Mouse (Mus musculus) forebrain, embryonic 10.5 days (tissue): ENCODE measurements around the gene Slc29a3. TPM values are rescaled to one million over a fixed set of nuclear protein-coding genes. Genes with fewer than 3 reads are reported as not detected.

Experiments used
- DNase-seq: peaks from one replicate; pipeline ENCODE4 v3.0.0-alpha.2; 2017; ENCODE audit warnings: low spot score; ENCODE audit errors: extremely low spot score
- H3K27ac ChIP-seq: fragments of 300-500 bp; sonication (generic); 2 replicates; pipeline ENCODE4 v1.5.1; 2016; ENCODE audit warnings: mild to moderate bottlenecking
- H3K27me3 ChIP-seq: fragments of 300-500 bp; sonication (generic); 2 replicates; pipeline ENCODE4 v1.6.1; 2016; ENCODE audit warnings: mild to moderate bottlenecking; ENCODE audit not compliant: poor library complexity, severe bottlenecking
- H3K36me3 ChIP-seq: fragments of 300-500 bp; sonication (generic); replicated peaks from 2 replicates; pipeline ENCODE4 v1.6.1; 2016; ENCODE audit warnings: mild to moderate bottlenecking, moderate library complexity
- H3K4me1 ChIP-seq: fragments of 300-500 bp; sonication (generic); 2 replicates; pipeline ENCODE4 v1.6.1; 2016
- H3K4me3 ChIP-seq: fragments of 300-500 bp; sonication (generic); 2 replicates; pipeline ENCODE4 v1.5.1; 2016; ENCODE audit warnings: mild to moderate bottlenecking, moderate library complexity
- H3K9me3 ChIP-seq: fragments of 300-500 bp; sonication (generic); 2 replicates; pipeline ENCODE4 v1.6.1; 2016; ENCODE audit warnings: mild to moderate bottlenecking, moderate library complexity
- WGBS: fragments of 180-500 bp; shearing (Covaris S2); methylation state at CpG from one replicate; pipeline ENCODE4 v1.1.7; 2016; 5-methylcytosine and 5-hydroxymethylcytosine counted together
- polyA plus RNA-seq: library from polyadenylated mRNA; unstranded; fragments of >200 nt; fragmentation: Nextera tagmentation; extraction: Ambion mirVana; gene quantifications from 2 replicates; pipeline ENCODE4 v1.2.1, GENCODE M21; 2016

The Slc29a3 gene
- polyA plus RNA-seq, 1 experiment from 2014 or later, result 6.3 TPM

DNA sequence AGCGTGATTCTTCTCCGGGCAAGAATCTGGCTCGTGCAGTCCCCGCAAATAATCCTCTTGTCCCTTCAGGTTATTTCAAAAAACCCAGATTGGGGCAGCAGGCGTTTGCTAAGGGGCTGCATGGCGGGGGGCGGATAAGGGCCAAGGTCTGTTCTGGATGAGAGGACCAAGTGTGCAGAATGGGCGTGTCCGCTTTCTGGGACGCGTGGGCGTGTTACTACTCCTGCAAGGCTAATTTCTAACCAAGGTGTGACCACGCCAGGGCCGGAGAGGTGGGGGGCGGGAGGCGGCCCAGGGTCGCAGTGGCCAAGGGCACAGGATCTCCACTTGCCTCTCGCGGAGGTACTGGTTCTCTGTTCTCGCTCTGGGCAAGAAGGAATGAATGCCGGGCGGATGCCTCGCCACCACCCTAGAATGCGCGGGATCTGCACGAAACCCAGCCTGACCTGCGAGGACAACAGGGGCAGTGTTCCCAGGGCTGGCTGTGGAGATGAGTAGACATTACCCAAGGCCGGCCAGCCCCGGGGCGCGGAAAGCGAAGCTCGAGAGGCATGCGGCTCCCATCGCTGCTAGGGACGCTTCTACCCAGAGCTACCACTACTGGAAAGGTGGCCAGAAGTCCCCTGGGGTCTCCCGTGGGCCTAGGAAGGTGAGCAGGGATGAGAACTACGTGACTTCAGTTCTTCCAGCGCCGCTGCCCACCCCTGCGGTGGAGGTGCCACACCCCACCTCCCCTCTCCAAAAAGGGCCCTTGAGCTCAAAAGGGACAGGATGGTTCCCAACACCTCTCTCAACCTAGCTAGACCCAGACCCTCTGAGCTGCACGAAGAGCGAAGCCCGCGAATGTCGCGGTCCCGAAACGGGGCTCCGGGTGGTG lies 66.6 kb downstream of the Slc29a3 start:
- WGBS, result 6% methylated on average over 50 of the region's 50 CpGs
- peaks cover 86% of the 10 kb centered on the region for H3K27me3 ChIP-seq

DNA sequence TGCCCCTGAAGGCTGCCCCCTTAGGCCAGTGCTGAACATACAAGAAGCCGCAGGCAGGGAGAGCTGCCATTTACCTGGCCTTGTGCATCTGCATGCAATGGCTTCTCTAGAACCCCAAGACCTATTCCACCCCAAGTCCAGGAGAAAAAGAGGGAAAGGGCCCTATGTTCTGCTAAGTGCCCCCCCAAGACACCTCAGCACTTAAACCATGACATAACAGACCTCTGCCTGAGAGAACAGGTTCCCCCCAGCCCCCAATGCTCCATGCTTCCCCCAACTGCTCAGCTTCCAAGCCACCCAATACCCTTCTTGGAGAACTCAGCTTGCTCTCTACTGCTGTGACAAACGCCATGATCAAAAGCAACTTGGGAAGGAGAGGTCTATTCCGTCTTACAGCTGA lies 73.7 kb downstream of the Slc29a3 start:
- DNase-seq, result no peak
- Histone ChIP-seq H3K27ac (no peak overlapping the region), H3K9me3 (no peaks in the 10 kb centered on the region), H3K36me3 (no peaks in the 10 kb centered on the region), H3K4me1 (no peaks in the 10 kb centered on the region), H3K27me3 (peaks cover 15% of the 10 kb centered on the region), H3K4me3 (no peak overlapping the region)
- 88% methylated on average over 3 of the region's 3 CpGs for WGBS

More for the DNA sequence above, 66.6 kb downstream of the Slc29a3 start:
- H3K27ac ChIP-seq, result no peak overlapping the region
- H3K4me3 ChIP-seq, result peak overlapping the region; percentile 65
- peaks cover 23% of the 10 kb centered on the region for H3K4me1 ChIP-seq
- no peaks in the 10 kb centered on the region for H3K36me3 ChIP-seq
- DNase-seq, result peak; percentile 26
- no peaks in the 10 kb centered on the region for H3K9me3 ChIP-seq

DNA sequence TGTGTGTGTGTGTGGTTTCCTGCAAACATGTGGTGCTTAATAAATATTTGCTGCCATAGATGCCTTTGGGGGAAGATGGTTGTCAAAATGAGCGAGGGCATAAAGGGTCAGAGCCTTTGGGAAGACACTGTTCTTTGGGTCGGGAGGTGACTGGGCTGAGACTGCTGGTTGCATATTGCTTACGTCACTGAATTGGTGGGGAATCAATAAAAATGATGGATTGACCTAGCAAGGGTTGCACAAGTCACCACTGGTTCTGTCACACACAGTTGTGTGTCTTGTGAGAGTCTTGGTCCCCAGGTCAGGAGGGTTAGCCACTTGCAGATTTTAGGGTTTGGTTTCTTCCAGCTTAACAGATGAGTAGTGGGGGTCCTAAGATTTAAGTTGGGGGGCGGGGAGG lies 75.3 kb downstream of the Slc29a3 start:
- Histone ChIP-seq H3K27me3 (no peaks in the 10 kb centered on the region), H3K4me3 (no peak overlapping the region), H3K36me3 (no peaks in the 10 kb centered on the region), H3K27ac (no peak overlapping the region), H3K9me3 (no peaks in the 10 kb centered on the region), H3K4me1 (no peaks in the 10 kb centered on the region)
- 83% methylated on average over 4 of the region's 4 CpGs for WGBS
- DNase-seq, result no peak

DNA sequence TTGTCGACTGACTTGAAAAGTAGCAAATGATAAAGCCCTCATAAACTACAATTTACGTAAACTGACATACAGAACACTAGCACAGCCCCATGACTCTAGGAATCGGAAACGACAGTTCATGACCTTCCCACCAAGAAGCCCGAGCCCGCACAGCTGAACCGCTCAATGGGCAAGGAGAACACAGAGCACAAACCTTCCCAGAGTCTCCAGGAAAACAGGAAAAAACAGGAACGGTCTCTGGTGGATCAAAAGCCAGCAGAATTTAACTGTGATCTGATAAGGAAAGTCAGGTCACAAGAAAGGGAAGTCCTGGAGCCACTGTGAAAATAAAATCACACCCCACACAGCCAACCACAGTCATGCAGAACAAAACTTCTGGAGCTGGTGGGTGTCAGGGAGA lies 82.4 kb downstream of the Slc29a3 start:
- DNase-seq, result no peak
- Histone ChIP-seq H3K36me3 (no peaks in the 10 kb centered on the region), H3K27me3 (no peaks in the 10 kb centered on the region), H3K4me3 (no peak overlapping the region), H3K27ac (no peak overlapping the region), H3K4me1 (no peaks in the 10 kb centered on the region), H3K9me3 (no peaks in the 10 kb centered on the region)
- WGBS, result 86% methylated on average over 8 of the region's 8 CpGs

DNA sequence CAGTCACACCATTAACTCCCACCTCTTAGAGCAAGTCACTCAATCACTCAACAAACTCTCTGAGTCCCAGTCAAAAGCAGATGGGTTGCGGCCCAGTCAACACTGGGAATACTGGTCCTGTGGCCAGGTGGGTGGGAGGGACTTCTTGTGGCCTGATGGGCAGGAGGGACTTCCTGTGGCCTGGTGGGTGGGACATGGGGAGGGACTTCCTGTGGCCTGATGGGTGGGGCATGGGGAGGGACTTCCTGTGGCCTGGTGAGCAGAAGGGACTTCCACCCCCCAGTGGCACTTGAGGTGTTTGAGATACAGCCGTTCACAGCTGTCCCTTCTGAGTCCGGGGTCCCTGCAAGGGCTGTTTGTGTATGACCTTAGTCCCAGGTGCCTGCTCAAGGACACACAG lies 84.0 kb downstream of the Slc29a3 start:
- Histone ChIP-seq H3K9me3 (no peaks in the 10 kb centered on the region), H3K27me3 (no peaks in the 10 kb centered on the region), H3K4me1 (no peaks in the 10 kb centered on the region), H3K4me3 (no peak overlapping the region), H3K27ac (no peak overlapping the region), H3K36me3 (no peaks in the 10 kb centered on the region)
- no peak for DNase-seq
- 94% methylated on average over 3 of the region's 3 CpGs for WGBS

Other genes with a start within 250 kb of the Slc29a3 start
- 0.27 and 0.32 TPM in 2 replicates for gene Cdh23, start 56.3 kb downstream of the Slc29a3 start, polyA plus RNA-seq
- gene Unc5b, start 78.8 kb upstream of the Slc29a3 start, polyA plus RNA-seq, result 3.2 and 3.4 TPM in 2 replicates